Mouse (Mus musculus) layer of hippocampus, adult 18-20 months (tissue): ENCODE data around the gene Nfx1. TPM values are rescaled to one million over a fixed set of nuclear protein-coding genes. Genes with fewer than 3 reads are reported as not detected.
"Not testable (repeated sequence)": the region's sequence is repeated elsewhere in the genome, so short reads cannot be mapped to it uniquely, and the experiment has no call there.

ENCODE experiments used
- DNase-seq, 2 experiments: peaks; one replicate each; pipeline ENCODE4 v3.0.0; 2022; ENCODE audit warnings: low spot score in 2 of 2
- long read RNA-seq: library from polyadenylated mRNA; stranded (forward); transcript quantifications from one replicate; pipeline ENCODE4 v2.0.0, GENCODE M21; 2021
- total RNA-seq, 2 experiments: library from RNA; stranded (reverse); gene quantifications; 2 replicates each; pipeline ENCODE4 v1.2.3; 2021

The Nfx1 gene
- 10 to 100 TPM; 65.6 to 68.7 TPM for total RNA-seq
- long read RNA-seq, full-length matches to known transcripts = 65 of 86 reads
- long read RNA-seq, partial matches to known transcripts = 3 of 86 reads
- long read RNA-seq, other reads (novel, unspliced or antisense) = 18 of 86 reads

- DNase-seq = peak; percentile 95 to 97
Measured at GRCm38 (mm10) chr4:40970842-40971701, at the start of gene Nfx1. Gene Nfx1 (plus strand): TSS chr4:40970906.

GRCm38 (mm10) chr4:40921288-40921687 is 49.4 kb upstream of the Nfx1 start:
- no peak for DNase-seq

- no peak for DNase-seq
Measured at GRCm38 (mm10) chr4:40923087-40923651, 47.5 kb upstream of the Nfx1 start.

- no peak for DNase-seq
Measured at GRCm38 (mm10) chr4:40925568-40925967, 45.1 kb upstream of the Nfx1 start.

GRCm38 (mm10) chr4:40929046-40929445 is 41.7 kb upstream of the Nfx1 start:
- DNase-seq = no peak

GRCm38 (mm10) chr4:40933694-40934093 is 37.0 kb upstream of the Nfx1 start:
- DNase-seq = no peak

- not testable (repeated sequence) for DNase-seq
Measured at GRCm38 (mm10) chr4:40934369-40934768, 36.3 kb upstream of the Nfx1 start.

GRCm38 (mm10) chr4:40936175-40936839 is 34.4 kb upstream of the Nfx1 start:
- DNase-seq = peak; percentile 24 to 49

GRCm38 (mm10) chr4:40938793-40939192 is 31.9 kb upstream of the Nfx1 start:
- DNase-seq = no peak

- no peak for DNase-seq
Measured at GRCm38 (mm10) chr4:40943651-40944050, 27.1 kb upstream of the Nfx1 start.

GRCm38 (mm10) chr4:40946516-40947121 is 24.1 kb upstream of the Nfx1 start:
- no peak for DNase-seq

GRCm38 (mm10) chr4:40947565-40948159 is 23.0 kb upstream of the Nfx1 start:
- no peak for DNase-seq

- DNase-seq = peak; percentile 99
Measured at GRCm38 (mm10) chr4:40948160-40948708, 22.5 kb upstream of the Nfx1 start, which contains the start of the genes Bag1 and Chmp5. Gene Bag1 (minus strand): TSS chr4:40948294. Gene Chmp5 (plus strand): TSS chr4:40948407.

- DNase-seq = peak in 1 of 2 experiments; percentile 47
Measured at GRCm38 (mm10) chr4:40953521-40953920, 17.2 kb upstream of the Nfx1 start.

- DNase-seq = no peak
Measured at GRCm38 (mm10) chr4:40955942-40956341, 14.8 kb upstream of the Nfx1 start.

- peak in 1 of 2 experiments; percentile 60 for DNase-seq
Measured at GRCm38 (mm10) chr4:40963536-40963935, 7.2 kb upstream of the Nfx1 start.

- DNase-seq = no peak
Measured at GRCm38 (mm10) chr4:40969161-40969560, 1.5 kb upstream of the Nfx1 start.

GRCm38 (mm10) chr4:40969781-40970591 is 720 bp upstream of the Nfx1 start:
- no peak for DNase-seq

GRCm38 (mm10) chr4:40970592-40970841 is 189 bp upstream of the Nfx1 start:
- DNase-seq = no peak

GRCm38 (mm10) chr4:40971744-40972143 is 1.0 kb downstream of the Nfx1 start:
- no peak for DNase-seq
